Mouse (Mus musculus) cerebellum, adult 11 months (tissue): Measurements from ENCODE around the gene Gm37240.
A peak's percentile ranks its signal among the peaks of the same experiment; 100 is the strongest.

Experiments
- DNase-seq: peaks from one replicate; pipeline ENCODE4 v3.0.0; 2022

Gene Gm37240

DNA sequence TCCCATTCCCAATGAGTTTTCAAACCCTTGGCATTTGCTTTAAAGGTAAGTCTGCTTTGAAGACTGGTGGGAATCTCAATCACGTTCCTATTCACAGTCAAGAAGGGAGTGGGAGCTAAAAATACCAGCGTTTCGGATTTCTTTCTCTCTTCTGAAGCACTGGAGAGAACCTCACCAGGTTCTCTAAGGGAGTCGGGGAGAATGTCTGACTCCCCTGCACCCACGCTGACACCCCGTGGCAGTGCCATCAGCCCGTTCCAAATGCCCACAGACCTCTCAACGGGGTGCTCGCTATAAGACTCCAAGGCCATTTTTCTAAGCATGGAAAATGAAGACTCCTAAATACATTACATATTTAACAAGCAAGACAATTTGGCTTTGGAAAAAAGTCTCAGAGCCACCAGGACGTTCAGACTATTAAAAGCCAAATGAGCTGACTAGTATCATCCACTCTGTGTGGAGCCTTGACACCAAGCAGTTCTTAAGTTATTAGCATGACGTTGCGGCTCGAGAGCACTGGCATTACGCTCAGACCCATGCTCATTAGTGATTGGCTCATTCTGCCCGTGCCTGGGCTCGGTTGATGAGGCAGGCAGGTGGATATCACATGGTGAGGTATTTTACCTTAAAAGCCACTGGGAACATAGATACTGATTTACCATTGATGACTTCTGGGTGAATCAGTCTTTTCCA, 508.5 kb downstream of the Gm37240 start:
- DNase-seq: peak; percentile 42

GRCm38 (mm10) chr3:85377946-85378702, 509.2 kb downstream of the Gm37240 start:
- peak; percentile 85 for DNase-seq

GRCm38 (mm10) chr3:85377505-85377904, 509.8 kb downstream of the Gm37240 start:
- no peak for DNase-seq

GRCm38 (mm10) chr3:85376541-85376940, 510.8 kb downstream of the Gm37240 start:
- no peak for DNase-seq

DNA sequence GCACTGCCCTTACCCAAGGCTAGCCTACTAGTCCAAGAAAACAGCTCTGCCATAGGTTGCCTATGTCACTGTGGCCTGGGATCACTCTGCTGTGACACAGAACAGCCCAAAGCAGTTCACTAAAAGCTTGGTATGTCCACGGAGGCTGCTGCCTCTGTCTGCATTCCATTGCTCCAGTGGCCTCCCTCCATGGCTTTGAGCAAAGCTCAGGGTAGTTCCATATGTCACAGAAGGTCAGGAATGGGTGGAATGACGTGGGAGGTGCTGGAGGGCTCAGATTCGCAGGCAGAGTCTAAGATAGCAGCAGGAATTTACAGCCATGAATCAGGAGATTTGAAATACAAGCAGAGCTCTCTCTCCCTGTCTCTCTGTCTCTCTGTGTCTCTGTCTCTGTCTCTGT, 514.3 kb downstream of the Gm37240 start:
- DNase-seq: no peak

DNA sequence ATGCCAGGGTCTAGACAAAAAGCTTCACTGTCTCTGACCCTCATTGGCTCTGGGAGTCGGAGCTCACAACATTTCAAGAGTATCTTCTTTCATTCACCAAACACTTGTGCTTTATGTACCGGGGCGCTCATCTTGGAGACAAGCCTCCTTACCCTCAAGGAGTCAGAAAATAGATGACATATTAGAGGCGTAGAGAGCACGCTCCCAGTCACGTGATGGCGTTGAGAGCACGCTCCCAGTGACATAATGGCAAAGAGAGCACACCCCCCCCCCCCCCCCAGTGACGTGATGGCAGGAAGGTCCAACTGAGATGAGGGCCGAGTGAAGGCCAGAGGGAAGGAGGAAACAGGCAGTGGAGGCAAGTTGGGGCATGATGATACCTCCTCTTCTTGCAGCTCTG, 517.5 kb downstream of the Gm37240 start:
- no peak for DNase-seq

GRCm38 (mm10) chr3:85369157-85369556, 518.2 kb downstream of the Gm37240 start:
- DNase-seq: no peak

DNA sequence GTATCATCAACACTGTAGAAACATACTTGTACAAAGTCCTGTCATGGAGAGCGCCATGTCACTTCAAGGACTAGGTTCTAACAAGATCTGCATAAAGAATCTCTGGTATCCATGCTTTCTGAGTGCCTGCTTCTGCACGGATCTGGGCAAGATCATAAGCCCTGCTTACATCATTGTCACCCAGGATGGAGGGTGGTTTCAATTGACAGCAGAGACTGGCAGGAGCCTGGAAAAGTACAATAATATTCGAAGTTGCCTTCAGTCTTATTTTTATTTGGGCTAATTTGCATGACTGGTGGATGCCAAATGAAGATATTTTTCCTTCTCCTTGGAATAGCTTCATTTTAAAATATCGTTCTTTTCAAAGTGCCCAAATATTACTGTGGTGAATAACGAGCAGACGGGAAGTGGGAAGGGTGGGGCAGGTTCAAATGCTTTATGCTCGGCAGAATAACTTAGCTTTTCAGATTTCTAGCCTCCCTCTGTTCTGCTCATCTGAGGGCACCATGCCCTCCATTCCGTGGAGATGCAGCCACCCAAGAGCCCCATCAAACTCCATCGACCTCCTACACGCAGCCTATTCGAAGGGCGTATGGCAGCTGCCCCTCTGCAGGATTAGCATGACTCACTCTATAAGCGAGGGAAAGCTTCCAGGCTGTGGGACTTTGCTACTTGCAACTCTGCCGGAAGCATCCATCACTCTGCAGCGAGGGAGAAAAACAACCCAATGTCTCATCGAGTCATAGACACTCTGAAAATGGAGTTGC, 518.8 kb downstream of the Gm37240 start:
- DNase-seq: no peak

DNA sequence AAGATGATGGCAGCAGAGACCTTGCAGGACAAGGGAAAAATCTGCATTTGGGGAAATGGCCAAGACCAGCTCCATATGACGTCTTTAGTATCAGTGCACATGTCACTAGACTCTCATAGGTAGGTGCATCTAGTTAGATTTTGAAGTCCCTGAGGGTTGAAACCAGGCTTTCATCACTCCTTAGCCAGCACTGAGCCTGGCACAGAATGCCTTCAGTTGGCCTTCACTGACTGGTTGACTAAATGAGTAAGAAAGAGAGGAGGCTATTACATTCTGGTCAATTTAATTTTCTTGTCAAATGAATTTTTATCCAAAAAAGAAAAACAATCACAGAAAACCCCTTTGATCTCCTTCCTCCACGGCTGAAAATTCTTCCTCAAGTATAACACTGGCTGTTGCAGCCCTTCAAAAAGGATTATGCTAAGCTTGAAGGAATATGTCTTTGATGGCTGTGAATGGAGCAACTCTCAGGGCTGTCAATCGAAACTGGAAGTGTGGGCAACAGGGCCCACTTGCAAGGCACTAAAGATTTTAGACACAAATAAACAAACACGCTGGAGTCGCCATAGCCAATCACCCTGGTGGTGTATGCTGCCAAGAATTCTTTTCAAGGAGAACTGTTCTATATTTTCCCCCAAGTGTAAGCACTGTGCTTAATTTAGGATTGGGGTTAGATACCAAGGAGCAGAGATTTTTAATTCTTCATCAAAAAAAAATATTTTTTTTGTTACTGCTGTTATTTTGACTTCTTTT, 522.6 kb downstream of the Gm37240 start:
- DNase-seq: no peak

DNA sequence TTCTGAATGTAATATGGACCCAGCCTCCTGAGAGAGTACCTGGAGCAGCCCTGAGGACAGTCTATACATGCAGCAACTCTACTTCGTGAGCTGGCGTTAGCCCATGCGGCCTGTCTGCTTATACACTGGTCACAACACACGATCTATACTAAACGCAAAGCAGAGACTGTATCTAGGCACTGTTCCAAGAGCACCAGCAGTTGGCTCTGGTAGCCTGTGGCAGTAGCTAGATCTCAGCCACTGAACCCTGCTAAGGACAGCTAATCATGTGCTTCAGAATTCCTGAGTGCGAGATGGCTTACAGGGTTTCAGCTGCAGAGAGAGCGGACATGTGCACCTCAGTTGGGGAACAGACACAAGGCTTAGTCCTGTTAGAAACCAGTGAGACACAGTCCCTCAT, 524.4 kb downstream of the Gm37240 start:
- DNase-seq: peak; percentile 31

- DNase-seq: no peak
Measured at GRCm38 (mm10) chr3:85356373-85356772, 530.9 kb downstream of the Gm37240 start.

- DNase-seq: no peak
Measured at GRCm38 (mm10) chr3:85348021-85348420, 539.3 kb downstream of the Gm37240 start.

DNA sequence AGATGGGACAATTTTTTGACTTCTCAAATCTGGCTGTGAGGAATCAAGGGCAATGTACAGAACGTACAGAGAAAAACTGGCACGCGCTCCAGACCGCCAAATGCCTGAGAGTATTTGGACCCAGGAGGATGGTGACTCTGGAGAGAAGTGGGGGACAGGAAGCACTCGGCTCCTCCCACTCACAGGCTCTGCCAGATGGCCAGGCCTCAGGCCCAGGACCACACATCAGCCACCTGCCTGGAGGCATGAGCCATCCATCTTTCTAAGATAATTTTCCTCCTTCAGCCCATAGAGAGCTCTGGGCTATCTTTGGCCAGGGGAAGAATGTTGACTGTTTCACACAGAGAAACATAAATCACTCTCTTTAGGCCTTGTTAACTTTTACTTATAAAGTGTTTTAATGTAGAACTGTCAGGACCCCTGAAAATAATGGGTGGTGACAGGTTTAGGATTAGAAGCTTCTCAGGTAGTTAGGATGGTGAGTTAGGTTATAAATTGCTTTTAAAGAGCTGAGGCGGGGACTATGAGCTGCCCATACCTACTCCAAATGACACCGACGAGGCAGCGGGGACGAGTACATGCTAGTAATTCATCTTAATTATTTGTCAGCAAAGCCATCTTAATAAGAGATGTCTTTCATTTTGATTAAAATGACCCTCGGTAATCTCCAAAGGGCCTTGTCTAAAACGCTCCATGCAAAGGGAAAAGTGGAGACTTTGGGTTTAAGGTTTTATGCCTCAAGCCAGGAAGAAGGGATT, 546.0 kb downstream of the Gm37240 start:
- peak; percentile 26 for DNase-seq

- no peak for DNase-seq
Measured at GRCm38 (mm10) chr3:85340491-85340890, 546.8 kb downstream of the Gm37240 start.

- DNase-seq: no peak
Measured at GRCm38 (mm10) chr3:85339926-85340325, 547.4 kb downstream of the Gm37240 start.

DNA sequence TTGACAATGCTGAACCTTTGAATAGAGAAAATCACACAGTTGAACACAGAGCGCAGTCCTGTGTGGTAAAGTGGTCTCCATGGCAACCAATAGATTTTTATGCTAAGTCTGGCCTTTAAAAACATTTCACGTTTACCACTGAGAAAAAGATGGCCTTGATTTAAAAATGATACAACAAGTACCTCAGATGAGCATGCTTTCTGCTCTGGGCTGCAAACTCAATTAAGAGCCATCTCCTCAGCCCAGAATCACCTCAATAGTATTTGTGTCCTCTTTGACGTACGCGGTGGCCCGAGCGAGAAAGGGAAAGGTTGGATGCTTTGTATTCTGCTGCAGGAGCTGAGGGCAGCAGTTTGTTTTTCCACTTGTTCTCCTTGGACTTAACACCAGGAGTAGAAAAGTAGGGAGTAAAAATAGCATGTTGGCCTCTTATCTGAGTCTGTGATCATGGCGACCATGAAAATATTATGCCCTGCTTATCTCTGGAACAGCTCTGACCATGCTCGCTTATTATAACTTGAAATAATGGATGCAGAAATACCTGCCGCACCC, 548.0 kb downstream of the Gm37240 start:
- no peak for DNase-seq

- no peak for DNase-seq
Measured at GRCm38 (mm10) chr3:85338755-85339095, 548.6 kb downstream of the Gm37240 start.

DNA sequence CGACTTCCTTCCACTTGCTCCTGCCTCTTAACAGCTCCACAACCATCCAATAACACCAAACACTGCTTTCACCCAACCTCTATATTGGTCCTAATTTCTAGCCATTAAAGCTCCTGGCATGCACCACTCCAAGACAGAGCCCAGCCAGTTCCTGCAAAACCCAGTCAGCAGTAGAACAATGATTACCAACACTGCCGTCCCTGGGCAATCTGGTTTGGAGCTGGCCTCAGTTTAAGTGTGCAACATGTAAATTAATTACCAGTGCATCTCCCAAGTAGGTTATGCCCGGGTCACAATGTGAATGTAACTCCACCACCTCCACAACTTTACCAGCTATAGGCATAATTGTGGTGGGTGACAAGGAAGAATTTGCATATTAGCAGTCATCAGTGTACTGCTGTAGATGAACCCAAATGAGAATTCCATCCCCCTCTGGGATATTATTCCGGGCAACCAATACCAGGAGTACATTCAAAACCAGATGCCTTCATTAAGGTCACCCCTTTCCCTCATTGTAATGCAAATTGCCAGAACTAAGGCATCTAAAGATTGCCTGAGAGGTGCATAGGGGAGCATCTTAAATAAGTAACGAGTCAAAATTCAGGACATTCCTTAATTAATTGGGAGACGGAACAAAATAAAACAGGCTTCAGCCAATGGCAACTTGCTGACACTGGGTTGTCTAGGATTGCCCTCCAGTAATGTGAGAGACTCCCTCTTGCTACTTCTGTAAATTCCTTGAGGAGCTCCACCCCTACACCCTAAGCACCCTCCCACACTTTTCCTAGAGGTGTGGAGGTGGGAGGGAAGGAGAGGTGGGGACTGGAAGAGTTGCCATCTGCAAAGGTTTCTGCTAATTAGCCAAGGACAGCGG, 549.2 kb downstream of the Gm37240 start:
- no peak for DNase-seq

GRCm38 (mm10) chr3:85335517-85335916, 551.8 kb downstream of the Gm37240 start:
- DNase-seq: no peak

DNA sequence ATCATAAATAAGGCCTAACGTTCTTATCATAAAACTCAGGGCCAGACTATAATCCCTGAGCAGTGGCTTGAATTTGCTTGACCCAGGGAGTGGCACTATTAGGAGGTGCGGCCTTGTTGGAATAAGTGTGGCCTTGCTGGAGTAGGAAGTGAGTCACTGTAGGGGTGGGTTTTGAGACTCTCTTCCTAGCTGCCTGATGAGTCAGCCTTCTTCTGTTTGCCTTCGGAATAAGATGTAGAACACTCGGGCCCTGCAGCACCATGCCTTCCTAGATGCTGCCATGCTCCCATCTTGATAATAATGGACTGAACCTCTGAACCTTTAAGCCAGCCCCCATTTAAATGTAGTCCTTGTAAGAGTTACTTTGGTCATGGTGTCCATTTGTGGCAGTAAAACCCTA, 555.0 kb downstream of the Gm37240 start:
- DNase-seq: no peak

DNA sequence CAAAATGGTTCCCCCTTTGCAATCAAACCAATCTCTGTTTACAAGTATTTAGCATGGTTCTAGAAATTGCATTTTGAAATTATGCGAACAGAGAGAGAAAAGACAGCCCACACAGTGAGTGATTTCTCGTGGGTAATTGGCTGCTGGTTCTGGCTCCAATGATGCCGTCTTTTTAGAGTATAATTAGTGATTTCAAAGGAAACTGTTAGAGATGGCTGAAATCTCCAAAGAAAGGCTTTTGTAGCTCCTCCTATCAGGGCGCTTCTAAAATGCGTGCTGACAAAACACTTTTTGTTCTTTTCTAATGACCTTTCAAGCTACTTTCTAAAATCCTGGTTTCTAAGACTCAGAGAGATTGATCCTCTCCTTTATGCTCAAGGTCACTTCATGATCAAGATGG, 569.1 kb downstream of the Gm37240 start:
- no peak for DNase-seq
